Mouse (Mus musculus) megakaryocyte, adult 5-6 weeks (primary cell): ENCODE data around the gene Ralgapa1. TPM values are rescaled to one million over a fixed set of nuclear protein-coding genes. Genes with fewer than 3 reads are reported as not detected.
"Not testable (repeated sequence)": the region's sequence is repeated elsewhere in the genome, so short reads cannot be mapped to it uniquely, and the experiment has no call there.

Experiments used
- ATAC-seq: 2 replicates; pipeline ENCODE4 v1.8.0; 2016; ENCODE audit warnings: mild to moderate bottlenecking, inconsistent platforms; ENCODE audit not compliant: poor library complexity, severe bottlenecking
- total RNA-seq, 2 experiments: library from RNA; stranded (forward) in 1 of 2; stranded (reverse) in 1 of 2; fragments of 153-499, 151-499 nt in 1 of 2; fragments of 221-1000, 200-1000 nt in 1 of 2; gene quantifications; 2 replicates each; pipeline versions ENCODE4 v1.2.3 to v1.2.4; 2015 to 2017

Gene Ralgapa1
- total RNA-seq, 2 experiments from 2014 or later, result 25.6 to 39.3 TPM

DNA sequence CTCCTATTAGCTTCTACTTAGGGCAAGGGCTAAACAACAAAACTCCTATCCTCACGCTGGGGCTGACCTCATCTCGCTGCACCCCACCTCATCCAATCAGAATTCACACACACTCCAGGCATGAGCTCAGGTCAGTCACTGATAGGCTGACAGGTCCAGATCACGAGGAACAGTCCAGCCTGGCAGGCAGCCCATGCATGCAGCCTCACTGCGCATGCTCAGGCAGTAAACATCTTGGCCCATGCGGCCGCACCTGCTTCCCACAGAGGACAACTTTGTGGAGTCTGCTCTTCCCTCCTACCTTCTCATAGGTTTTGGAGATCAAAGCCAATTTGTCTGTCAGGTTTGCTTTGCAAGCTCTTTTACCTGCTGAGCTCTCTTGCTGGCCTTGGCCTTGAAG is 266.1 kb downstream of the Ralgapa1 start:
- ATAC-seq, result not testable (repeated sequence)

Other genes starting within 250 kb of the Ralgapa1 start
- not detected in 2 replicates for gene Insm2, start 221.7 kb downstream of the Ralgapa1 start, total RNA-seq (2015)
- gene Insm2, start 221.7 kb downstream of the Ralgapa1 start, total RNA-seq (2017), result not detected in 2 replicates
- 12.6 and 12.8 TPM in 2 replicates for gene Brms1l, start 15.2 kb upstream of the Ralgapa1 start, total RNA-seq (2015)
- gene Brms1l, start 15.2 kb upstream of the Ralgapa1 start, total RNA-seq (2017), result 13.8 and 14.0 TPM in 2 replicates